Mouse (Mus musculus) small intestine, adult 2 months (tissue): Measurements from ENCODE around the gene Gpr26.

Experiments used
- CTCF ChIP-seq: fragments of 200-500 bp; IDR thresholded peaks from 2 replicates; pipeline ENCODE4 v1.5.1; 2012; ENCODE audit warnings: low read depth, mild to moderate bottlenecking, control low read depth, inconsistent platforms, low read length, moderate library complexity, mixed read lengths; ENCODE audit not compliant: insufficient replicate concordance, insufficient read length; ENCODE audit errors: extremely low read depth
- POLR2A ChIP-seq: fragments of 200-500 bp; IDR thresholded peaks from 2 replicates; pipeline ENCODE4 v1.6.1; 2012; ENCODE audit warnings: low read depth, mild to moderate bottlenecking, control low read depth, inconsistent platforms, low read length, moderate library complexity

DNA sequence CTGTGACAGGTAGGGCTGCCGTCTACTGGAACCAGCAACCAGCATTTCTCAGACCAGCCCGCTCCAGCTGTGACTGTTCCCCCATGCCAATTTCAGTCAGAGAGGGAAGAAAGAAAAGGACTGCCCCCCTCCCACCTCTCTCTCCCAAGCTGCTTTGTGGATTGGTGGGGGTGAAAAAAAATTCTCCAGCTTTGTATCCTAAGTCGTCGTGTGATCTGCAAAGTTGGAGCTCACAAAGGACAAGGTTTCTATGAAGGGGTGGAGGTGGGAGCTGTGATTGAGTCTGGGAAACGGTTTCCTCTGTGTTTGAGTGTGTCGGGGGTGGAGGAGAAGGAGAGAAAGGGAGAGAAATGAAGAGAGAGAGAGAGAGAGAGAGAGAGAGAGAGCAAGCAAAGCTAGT lies 9.6 kb downstream of the Gpr26 start:
- no peak for TF ChIP-seq CTCF
- no peak for TF ChIP-seq POLR2A
